Mouse (Mus musculus) bone marrow macrophage, adult 2 months (primary cell): ENCODE data around the gene Duox2.

Experiments used
- CTCF ChIP-seq: IDR thresholded peaks from 2 replicates; pipeline ENCODE4 v1.5.1; 2012; ENCODE audit warnings: low read depth, mild to moderate bottlenecking, low read length, moderate library complexity
- POLR2A ChIP-seq: IDR thresholded peaks from 2 replicates; pipeline ENCODE4 v1.6.1; 2012; ENCODE audit warnings: mild to moderate bottlenecking, low read depth, low read length, borderline replicate concordance

- TF ChIP-seq CTCF (no peak), POLR2A (no peak)
Observed at GRCm38 (mm10) chr2:122334170-122334569, 35.9 kb upstream of the Duox2 start.
